Mouse (Mus musculus): ENCODE measurements around the gene Cry2. TPM values are rescaled to one million over a fixed set of nuclear protein-coding genes. Genes with fewer than 3 reads are reported as not detected.
"Not testable (repeated sequence)": the region's sequence is repeated elsewhere in the genome, so short reads cannot be mapped to it uniquely, and the experiment has no call there.

Gene Cry2
- polyA plus RNA-seq (2014; fragmentation: Nextera tagmentation; extraction: Ambion mirVana): 16.1 and 24.6 TPM in 2 replicates

DNA sequence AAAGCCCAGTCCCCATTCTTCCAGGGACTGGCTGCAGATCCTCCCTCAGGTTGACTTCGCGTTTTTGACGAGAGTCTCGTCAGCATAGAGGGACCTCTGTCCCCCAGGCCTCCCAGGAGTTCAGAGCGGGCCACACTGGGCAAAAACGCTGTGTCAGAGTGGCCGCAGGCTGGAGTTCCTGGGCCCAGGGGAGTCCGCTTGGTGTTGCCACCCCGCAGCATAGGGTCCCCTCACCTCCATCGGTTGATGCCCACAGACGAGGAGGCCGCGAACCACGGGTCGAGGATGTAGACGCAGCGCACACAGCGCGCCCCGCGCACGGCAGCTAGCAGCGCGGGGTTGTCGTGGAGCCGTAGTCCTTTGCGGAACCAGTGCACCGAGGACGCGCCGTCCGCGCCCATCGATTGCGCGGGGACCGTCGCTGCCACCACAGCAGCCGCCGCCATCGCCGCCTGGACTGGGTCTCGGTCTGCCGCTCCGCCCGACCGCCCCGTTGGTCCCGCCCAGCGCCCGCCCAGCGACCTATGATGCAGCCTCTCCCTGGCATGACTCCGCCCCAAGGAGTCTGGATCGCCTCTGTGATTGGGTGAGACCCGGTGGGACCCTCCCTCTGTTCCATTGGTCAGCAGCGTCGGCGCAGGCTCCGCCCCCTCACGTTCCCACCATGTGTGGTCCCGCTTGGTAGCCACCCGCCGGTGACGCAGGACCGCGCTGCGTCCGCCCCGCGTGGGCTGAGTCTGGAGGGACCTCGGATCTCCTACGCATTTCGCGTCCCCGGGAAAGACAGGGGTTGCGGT lies at the start of gene Cry2:
Gene Cry2, minus strand, starts transcription at position 466 of the 797 bp plus-strand sequence.
- H3K4me3 ChIP-seq (ENCODE audit: low read depth, low read length): peak within 1 kb of the TSS; percentile 69
- DNase-seq (ENCODE audit: low spot score): peak; percentile 99
- no peaks in the 10 kb centered on the region for H3K36me3 ChIP-seq (ENCODE audit: control insufficient read depth, insufficient read depth, low read length)
- ATAC-seq: peak; percentile 98
- peak within 1 kb of the TSS; percentile 35; the same call in 1 of the 2 replicates for H3K27ac ChIP-seq (ENCODE audit: low read depth, low read length)
- H3K4me2 ChIP-seq (ENCODE audit: low read length): peak within 1 kb of the TSS; percentile 89
- H3K4me1 ChIP-seq (ENCODE audit: control insufficient read depth, insufficient read depth, low read length): peaks cover 27% of the 10 kb centered on the region
- peak within 1 kb of the TSS; percentile 78 for H3K9ac ChIP-seq (ENCODE audit: low read length)
- WGBS: under 1% methylated on average over 67 of the region's 76 CpGs
- 0 out of 2 replicates have a peak, but pooled peaks cover 4% of the 10 kb centered on the region for H3K27me3 ChIP-seq (replicated peaks; ENCODE audit: control insufficient read depth, insufficient read depth, low read length)
- no peaks in the 10 kb centered on the region for H3K9me3 ChIP-seq (replicated peaks; ENCODE audit: control insufficient read depth, low read length)

DNA sequence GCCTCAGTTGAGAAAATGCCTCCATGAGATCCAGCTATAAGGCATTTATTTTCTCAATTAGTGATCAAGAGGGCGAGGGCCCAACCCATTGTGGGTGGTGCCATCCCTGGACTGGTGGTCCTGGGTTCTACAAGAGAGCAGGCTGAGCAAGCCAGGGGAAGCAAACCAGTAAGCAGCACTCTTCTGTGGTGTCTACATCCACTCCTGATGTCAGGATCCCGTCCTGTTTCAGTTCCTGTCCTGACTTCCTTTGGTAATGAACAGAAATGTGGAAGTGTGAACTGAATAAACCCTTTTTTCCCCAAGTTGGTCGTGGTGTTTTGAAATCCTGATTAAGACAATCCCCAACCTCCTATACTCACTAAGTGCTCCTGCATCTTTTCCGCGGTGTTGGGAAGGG lies 49.7 kb upstream of the Cry2 start:
- 47% methylated on average over 5 of the region's 5 CpGs for WGBS
- peaks cover 18% of the 10 kb centered on the region for H3K27me3 ChIP-seq (replicated peaks; ENCODE audit: control insufficient read depth, insufficient read depth, low read length)
- no peaks in the 10 kb centered on the region for H3K9me3 ChIP-seq (replicated peaks; ENCODE audit: control insufficient read depth, low read length)
- H3K27ac ChIP-seq (ENCODE audit: low read depth, low read length): no peak overlapping the region
- no peak for DNase-seq (ENCODE audit: low spot score)
- H3K36me3 ChIP-seq (ENCODE audit: control insufficient read depth, insufficient read depth, low read length): no peaks in the 10 kb centered on the region
- no peaks in the 10 kb centered on the region for H3K4me1 ChIP-seq (ENCODE audit: control insufficient read depth, insufficient read depth, low read length)
- no peak for ATAC-seq
- no peak overlapping the region for H3K9ac ChIP-seq (ENCODE audit: low read length)
- H3K4me3 ChIP-seq (ENCODE audit: low read depth, low read length): no peak overlapping the region
- H3K4me2 ChIP-seq (ENCODE audit: low read length): no peak overlapping the region

DNA sequence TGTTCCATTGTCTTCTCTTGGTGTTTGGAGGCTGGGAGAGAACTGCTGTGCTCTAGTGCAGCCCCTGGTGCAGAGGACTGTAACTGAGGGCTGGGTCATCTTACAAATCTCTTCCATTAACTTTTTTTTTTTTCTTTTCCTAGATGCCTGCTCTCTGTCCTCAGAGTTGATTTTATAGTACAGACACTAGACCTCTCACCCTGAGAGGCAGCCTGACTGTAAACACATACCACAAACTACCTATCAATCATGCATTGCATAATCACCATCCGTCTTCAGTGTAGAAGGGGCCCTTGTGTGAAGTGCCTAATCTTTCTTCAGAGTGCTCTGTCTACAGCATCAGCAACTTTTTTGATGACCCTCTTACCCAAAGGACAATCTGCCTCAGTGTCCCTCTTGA lies 48.7 kb upstream of the Cry2 start:
- H3K9me3 ChIP-seq (replicated peaks; ENCODE audit: control insufficient read depth, low read length): no peaks in the 10 kb centered on the region
- no peak for ATAC-seq
- H3K4me2 ChIP-seq (ENCODE audit: low read length): no peak overlapping the region
- no peaks in the 10 kb centered on the region for H3K36me3 ChIP-seq (ENCODE audit: control insufficient read depth, insufficient read depth, low read length)
- 60% methylated on average over 1 of the region's 1 CpGs for WGBS
- no peaks in the 10 kb centered on the region for H3K4me1 ChIP-seq (ENCODE audit: control insufficient read depth, insufficient read depth, low read length)
- peaks cover 18% of the 10 kb centered on the region for H3K27me3 ChIP-seq (replicated peaks; ENCODE audit: control insufficient read depth, insufficient read depth, low read length)
- H3K27ac ChIP-seq (ENCODE audit: low read depth, low read length): no peak overlapping the region
- DNase-seq (ENCODE audit: low spot score): no peak
- no peak overlapping the region for H3K4me3 ChIP-seq (ENCODE audit: low read depth, low read length)
- no peak overlapping the region for H3K9ac ChIP-seq (ENCODE audit: low read length)

DNA sequence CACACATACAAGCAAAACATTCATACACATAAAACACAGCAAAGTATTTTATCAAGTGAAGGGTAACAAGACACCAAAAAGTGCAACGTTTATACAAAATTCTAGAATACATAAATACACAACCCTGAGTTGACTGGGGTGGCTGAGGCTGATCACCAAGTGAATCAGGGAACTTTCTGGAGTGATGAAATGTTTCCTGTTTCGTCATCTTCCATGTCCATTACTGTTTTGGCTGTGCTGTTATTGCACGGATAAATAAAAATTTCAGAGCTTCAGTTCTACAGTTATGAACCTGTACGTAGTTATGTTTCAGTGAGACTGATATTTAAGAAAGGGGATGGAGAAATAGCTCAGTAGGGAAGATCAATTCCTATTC lies 44.5 kb upstream of the Cry2 start:
- 92% methylated on average over 4 of the region's 4 CpGs for WGBS

DNA sequence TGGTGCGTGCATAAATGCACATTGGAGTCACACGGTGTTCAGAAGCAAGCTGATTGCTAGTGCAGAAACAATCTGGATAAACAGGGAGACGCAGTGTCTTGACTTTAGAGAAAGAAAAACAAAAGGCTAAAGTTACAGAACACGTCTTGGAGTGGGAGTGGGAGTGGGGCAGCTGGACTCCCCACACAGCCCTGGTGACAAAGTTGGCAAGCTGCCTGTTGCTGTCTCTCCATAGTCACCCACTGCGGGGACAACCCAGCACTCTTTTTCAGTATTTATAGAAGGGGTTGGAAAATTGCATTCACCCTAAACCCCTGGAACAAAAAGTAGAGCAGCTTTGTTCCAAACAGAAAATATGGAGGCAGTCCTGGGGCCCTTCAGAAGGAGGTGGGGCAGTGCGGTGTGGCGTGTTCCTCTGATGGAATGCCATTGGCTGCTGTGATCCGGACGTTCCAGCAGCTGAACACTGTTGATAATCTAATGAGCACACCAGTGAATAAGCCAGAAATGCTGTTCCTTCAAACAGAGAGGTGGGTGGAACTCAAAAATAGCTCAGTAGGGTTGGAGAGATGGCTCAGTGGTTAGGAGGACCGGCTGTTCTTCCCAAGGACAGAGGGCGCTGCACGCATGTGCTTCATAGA lies 43.9 kb upstream of the Cry2 start:
- Histone ChIP-seq H3K36me3 (ENCODE audit: control insufficient read depth, insufficient read depth, low read length) (no peaks in the 10 kb centered on the region), H3K4me1 (ENCODE audit: control insufficient read depth, insufficient read depth, low read length) (no peaks in the 10 kb centered on the region), H3K27ac (ENCODE audit: low read depth, low read length) (no peak overlapping the region), H3K9ac (ENCODE audit: low read length) (no peak overlapping the region), H3K4me2 (ENCODE audit: low read length) (no peak overlapping the region), H3K9me3 (replicated peaks; ENCODE audit: control insufficient read depth, low read length) (no peaks in the 10 kb centered on the region), H3K27me3 (replicated peaks; ENCODE audit: control insufficient read depth, insufficient read depth, low read length) (no peaks in the 10 kb centered on the region), H3K4me3 (ENCODE audit: low read depth, low read length) (no peak overlapping the region)
- DNase-seq (ENCODE audit: low spot score): no peak
- WGBS: 71% methylated on average over 12 of the region's 12 CpGs
- no peak for ATAC-seq

More for the DNA sequence above, 44.5 kb upstream of the Cry2 start:
- Histone ChIP-seq H3K36me3 (ENCODE audit: control insufficient read depth, insufficient read depth, low read length) (no peaks in the 10 kb centered on the region), H3K4me3 (ENCODE audit: low read depth, low read length) (no peak overlapping the region), H3K4me2 (ENCODE audit: low read length) (no peak overlapping the region), H3K9ac (ENCODE audit: low read length) (no peak overlapping the region), H3K4me1 (ENCODE audit: control insufficient read depth, insufficient read depth, low read length) (no peaks in the 10 kb centered on the region), H3K27me3 (replicated peaks; ENCODE audit: control insufficient read depth, insufficient read depth, low read length) (no peaks in the 10 kb centered on the region), H3K9me3 (replicated peaks; ENCODE audit: control insufficient read depth, low read length) (no peaks in the 10 kb centered on the region), H3K27ac (ENCODE audit: low read depth, low read length) (no peak overlapping the region)
- DNase-seq (ENCODE audit: low spot score) (no peak), ATAC-seq (no peak)

DNA sequence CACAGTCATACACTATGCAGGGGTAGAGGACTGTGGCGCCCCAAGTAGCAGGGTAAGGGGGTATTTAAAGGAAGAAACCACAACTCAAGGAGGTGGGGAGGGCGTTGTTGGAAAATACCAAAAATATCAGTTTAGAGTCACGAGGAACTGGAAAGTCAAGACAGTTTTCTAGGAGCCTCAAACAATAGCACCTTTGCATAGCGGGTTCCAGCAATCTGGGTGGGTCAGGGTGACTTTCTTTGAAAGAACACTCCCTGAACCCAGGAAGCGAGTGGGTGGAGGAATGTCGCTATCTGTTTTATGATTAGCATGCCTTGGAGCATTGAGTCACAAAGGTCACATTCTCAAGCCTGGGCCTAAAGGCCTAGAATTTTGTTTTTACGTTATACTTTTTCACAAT lies 42.7 kb upstream of the Cry2 start:
- H3K4me2 ChIP-seq (ENCODE audit: low read length); H3K36me3 ChIP-seq (ENCODE audit: control insufficient read depth, insufficient read depth, low read length): not testable (repeated sequence)

DNA sequence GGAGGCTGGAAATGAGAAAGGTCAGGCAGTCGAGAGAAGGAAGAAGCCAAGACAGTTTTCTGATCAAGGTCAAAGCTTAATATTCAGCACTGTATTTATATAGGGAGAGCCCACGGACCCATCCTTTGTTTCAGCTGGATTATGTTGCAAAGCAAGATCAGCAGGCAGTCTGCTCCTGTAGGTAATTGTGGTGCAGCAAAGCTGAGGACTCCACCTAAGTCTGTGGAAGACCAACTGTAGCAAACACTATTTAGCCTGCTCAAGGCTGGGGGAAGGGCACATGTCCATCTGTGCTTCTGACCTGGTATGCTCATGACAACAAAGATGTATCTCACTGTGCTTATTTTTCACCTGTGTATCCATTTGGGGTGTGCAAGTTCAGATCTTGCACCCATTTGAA lies 41.9 kb upstream of the Cry2 start:
- DNase-seq (ENCODE audit: low spot score) (no peak), ATAC-seq (no peak)
- H3K27me3 ChIP-seq (replicated peaks; ENCODE audit: control insufficient read depth, insufficient read depth, low read length): no peaks in the 10 kb centered on the region
- no peak overlapping the region for H3K4me3 ChIP-seq (ENCODE audit: low read depth, low read length)
- 55% methylated on average over 2 of the region's 2 CpGs for WGBS
- H3K36me3 ChIP-seq (ENCODE audit: control insufficient read depth, insufficient read depth, low read length): no peaks in the 10 kb centered on the region
- H3K4me2 ChIP-seq (ENCODE audit: low read length): no peak overlapping the region
- no peak overlapping the region for H3K9ac ChIP-seq (ENCODE audit: low read length)
- H3K9me3 ChIP-seq (replicated peaks; ENCODE audit: control insufficient read depth, low read length): no peaks in the 10 kb centered on the region
- no peak overlapping the region for H3K27ac ChIP-seq (ENCODE audit: low read depth, low read length)
- no peaks in the 10 kb centered on the region for H3K4me1 ChIP-seq (ENCODE audit: control insufficient read depth, insufficient read depth, low read length)

More for the DNA sequence above, 42.7 kb upstream of the Cry2 start:
- ATAC-seq; H3K9ac ChIP-seq (ENCODE audit: low read length); H3K4me1 ChIP-seq (ENCODE audit: control insufficient read depth, insufficient read depth, low read length); H3K9me3 ChIP-seq (replicated peaks; ENCODE audit: control insufficient read depth, low read length); H3K4me3 ChIP-seq (ENCODE audit: low read depth, low read length); H3K27me3 ChIP-seq (replicated peaks; ENCODE audit: control insufficient read depth, insufficient read depth, low read length); H3K27ac ChIP-seq (ENCODE audit: low read depth, low read length); DNase-seq (ENCODE audit: low spot score): not testable (repeated sequence)
- 89% methylated on average over 7 of the region's 7 CpGs for WGBS

DNA sequence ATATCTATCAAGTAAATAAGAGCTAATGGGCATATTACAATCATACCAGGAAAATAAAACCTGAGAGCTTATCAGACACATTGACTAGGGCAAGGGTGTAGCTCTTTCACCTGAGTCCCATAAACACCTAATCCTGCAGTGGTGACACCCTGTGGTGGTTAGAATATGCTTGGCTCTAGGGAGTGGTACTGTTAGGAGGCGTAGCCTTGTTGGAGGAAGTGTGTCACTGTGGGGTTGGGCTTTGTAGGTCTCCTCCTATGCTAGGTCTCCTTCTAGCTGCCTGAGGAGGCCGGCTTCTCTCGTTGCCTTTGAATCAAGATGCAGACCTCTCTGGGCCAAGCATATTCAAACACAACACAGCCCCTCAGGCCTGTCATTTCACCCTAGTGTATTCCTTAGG lies 41.1 kb upstream of the Cry2 start:
- Histone ChIP-seq H3K9ac (ENCODE audit: low read length) (no peak overlapping the region), H3K4me1 (ENCODE audit: control insufficient read depth, insufficient read depth, low read length) (no peaks in the 10 kb centered on the region), H3K36me3 (ENCODE audit: control insufficient read depth, insufficient read depth, low read length) (no peaks in the 10 kb centered on the region), H3K4me3 (ENCODE audit: low read depth, low read length) (no peak overlapping the region), H3K4me2 (ENCODE audit: low read length) (no peak overlapping the region), H3K27me3 (replicated peaks; ENCODE audit: control insufficient read depth, insufficient read depth, low read length) (no peaks in the 10 kb centered on the region), H3K27ac (ENCODE audit: low read depth, low read length) (no peak overlapping the region), H3K9me3 (replicated peaks; ENCODE audit: control insufficient read depth, low read length) (no peaks in the 10 kb centered on the region)
- ATAC-seq (no peak), DNase-seq (ENCODE audit: low spot score) (no peak)
- WGBS: 86% methylated on average over 3 of the region's 3 CpGs

Data from forebrain, embryonic 14.5 days (tissue).